Mouse (Mus musculus): Measurements from ENCODE around the gene Lpcat4. TPM values are rescaled to one million over a fixed set of nuclear protein-coding genes. Genes with fewer than 3 reads are reported as not detected.
A peak's percentile ranks its signal among the peaks of the same experiment; 100 is the strongest.

The Lpcat4 gene
- polyA plus RNA-seq, 1 experiment: 74.6 TPM

DNA sequence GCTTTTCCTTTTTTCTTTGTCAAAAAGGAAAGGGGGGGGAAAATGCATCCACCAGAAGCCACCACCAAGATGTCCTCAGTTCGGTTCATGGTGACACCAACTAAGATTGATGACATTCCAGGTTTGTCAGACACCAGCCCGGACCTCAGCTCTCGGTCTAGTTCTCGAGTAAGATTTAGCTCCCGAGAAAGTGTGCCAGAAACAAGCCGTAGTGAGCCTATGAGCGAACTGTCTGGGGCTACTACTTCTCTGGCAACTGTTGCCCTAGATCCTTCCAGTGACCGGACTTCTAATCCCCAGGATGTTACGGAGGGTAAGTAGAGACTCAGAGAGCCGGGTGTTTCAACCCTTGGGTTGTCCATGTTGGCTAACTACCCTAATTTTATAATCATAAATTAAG is 27.5 kb downstream of the Lpcat4 start:
- H3K27me3 ChIP-seq (ENCODE audit: control insufficient read depth, insufficient read depth, low read length): no peaks in the 10 kb centered on the region
- H3K27ac ChIP-seq (ENCODE audit: control insufficient read depth, insufficient read depth, low read depth, low read length): peak overlapping the region; percentile 97
- H3K36me3 ChIP-seq (ENCODE audit: control insufficient read depth, insufficient read depth, low read length): peaks cover 2% of the 10 kb centered on the region
- TF ChIP-seq CTCF (IDR thresholded peaks at IDR 0.05; ENCODE audit: control insufficient read depth, insufficient read depth, insufficient replicate concordance, low read depth, low read length): no peak
- TF ChIP-seq POLR2A (IDR thresholded peaks at IDR 0.05; ENCODE audit: control insufficient read depth, low read depth, low read length): no peak
- peaks cover 9% of the 10 kb centered on the region for H3K4me1 ChIP-seq (ENCODE audit: control insufficient read depth, insufficient read depth, low read length)
- peak overlapping the region; percentile 100 for H3K4me3 ChIP-seq (ENCODE audit: control insufficient read depth, low read depth, low read length)

DNA sequence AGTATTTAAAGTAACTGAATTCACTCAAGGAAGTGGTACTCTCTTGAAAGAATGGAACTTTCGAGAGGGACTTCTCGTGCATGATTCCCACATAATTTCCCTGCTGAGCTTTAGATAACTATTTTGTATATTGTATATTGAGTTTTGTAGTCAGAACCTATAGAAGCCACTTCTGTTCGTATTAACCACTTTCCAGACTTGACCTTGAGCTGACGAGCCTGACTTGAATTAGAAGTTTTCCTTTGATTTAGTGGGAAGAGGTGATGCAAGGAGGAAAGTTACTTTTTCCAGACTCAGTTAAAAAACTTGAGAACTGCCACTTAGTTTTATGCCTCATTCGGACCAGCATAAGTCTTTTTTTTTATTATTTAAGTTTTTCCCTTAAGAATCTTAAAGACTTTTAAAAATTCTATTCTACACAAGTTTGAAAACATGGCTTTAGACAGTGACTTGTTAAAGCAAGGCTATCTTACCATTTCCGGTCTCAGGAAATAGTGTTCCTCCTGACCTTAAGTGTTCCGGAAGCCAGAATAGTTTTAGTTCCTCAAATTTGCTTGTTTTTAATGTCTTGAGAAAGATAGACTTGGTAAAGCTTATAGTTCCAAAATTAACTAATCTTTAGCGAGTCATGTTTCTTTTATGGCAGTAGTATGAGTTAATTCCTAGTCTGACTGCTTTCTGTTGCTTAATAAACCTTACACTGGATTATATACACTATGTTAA is 28.4 kb downstream of the Lpcat4 start:
- H3K4me1 ChIP-seq (ENCODE audit: control insufficient read depth, insufficient read depth, low read length): peaks cover 9% of the 10 kb centered on the region

DNA sequence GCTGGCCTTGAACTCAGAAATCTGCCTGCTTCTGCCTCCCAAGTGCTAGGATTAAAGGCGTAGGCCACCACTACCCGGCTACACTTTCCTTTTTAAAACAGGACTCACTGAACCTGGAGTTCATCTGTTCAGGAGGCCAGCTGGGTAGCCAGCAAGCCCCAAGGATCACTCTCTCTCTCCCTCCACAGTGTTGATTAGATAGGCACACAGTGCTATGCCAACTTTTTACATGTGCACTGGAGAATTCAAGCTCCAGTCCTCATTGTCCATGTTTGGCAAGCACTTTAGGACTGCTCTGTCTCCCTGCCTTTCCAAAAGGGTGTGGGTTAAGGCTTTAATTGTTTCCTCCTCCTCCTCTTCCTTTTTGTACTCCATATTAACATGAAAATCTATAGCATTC is 30.7 kb downstream of the Lpcat4 start:
- peaks cover 9% of the 10 kb centered on the region for H3K4me1 ChIP-seq (ENCODE audit: control insufficient read depth, insufficient read depth, low read length)
- no peak for TF ChIP-seq CTCF (IDR thresholded peaks at IDR 0.05; ENCODE audit: control insufficient read depth, insufficient read depth, insufficient replicate concordance, low read depth, low read length)
- TF ChIP-seq POLR2A (IDR thresholded peaks at IDR 0.05; ENCODE audit: control insufficient read depth, low read depth, low read length): no peak
- no peaks in the 10 kb centered on the region for H3K27me3 ChIP-seq (ENCODE audit: control insufficient read depth, insufficient read depth, low read length)
- H3K36me3 ChIP-seq (ENCODE audit: control insufficient read depth, insufficient read depth, low read length): peaks cover 2% of the 10 kb centered on the region
- peak overlapping the region; percentile 20 for H3K4me3 ChIP-seq (ENCODE audit: control insufficient read depth, low read depth, low read length)
- H3K27ac ChIP-seq (ENCODE audit: control insufficient read depth, insufficient read depth, low read depth, low read length): no peak overlapping the region

More for the DNA sequence above, 28.4 kb downstream of the Lpcat4 start:
- Histone ChIP-seq H3K27ac (ENCODE audit: control insufficient read depth, insufficient read depth, low read depth, low read length) (no peak overlapping the region), H3K27me3 (ENCODE audit: control insufficient read depth, insufficient read depth, low read length) (no peaks in the 10 kb centered on the region), H3K36me3 (ENCODE audit: control insufficient read depth, insufficient read depth, low read length) (peaks cover 2% of the 10 kb centered on the region), H3K4me3 (ENCODE audit: control insufficient read depth, low read depth, low read length) (no peak overlapping the region; the same call in 1 of the 2 replicates)
- TF ChIP-seq POLR2A (IDR thresholded peaks at IDR 0.05; ENCODE audit: control insufficient read depth, low read depth, low read length): no peak
- TF ChIP-seq CTCF (IDR thresholded peaks at IDR 0.05; ENCODE audit: control insufficient read depth, insufficient read depth, insufficient replicate concordance, low read depth, low read length): no peak

GRCm38 (mm10) chr2:112272909-112273308 is 33.6 kb downstream of the Lpcat4 start:
- H3K27ac ChIP-seq (ENCODE audit: control insufficient read depth, insufficient read depth, low read depth, low read length): no peak overlapping the region
- no peaks in the 10 kb centered on the region for H3K27me3 ChIP-seq (ENCODE audit: control insufficient read depth, insufficient read depth, low read length)
- TF ChIP-seq CTCF (IDR thresholded peaks at IDR 0.05; ENCODE audit: control insufficient read depth, insufficient read depth, insufficient replicate concordance, low read depth, low read length) (no peak), POLR2A (IDR thresholded peaks at IDR 0.05; ENCODE audit: control insufficient read depth, low read depth, low read length) (no peak)
- no peak overlapping the region for H3K4me3 ChIP-seq (ENCODE audit: control insufficient read depth, low read depth, low read length)
- H3K4me1 ChIP-seq (ENCODE audit: control insufficient read depth, insufficient read depth, low read length): no peaks in the 10 kb centered on the region; the same call in 1 of the 2 replicates
- no peaks in the 10 kb centered on the region; the same call in 1 of the 2 replicates for H3K36me3 ChIP-seq (ENCODE audit: control insufficient read depth, insufficient read depth, low read length)

DNA sequence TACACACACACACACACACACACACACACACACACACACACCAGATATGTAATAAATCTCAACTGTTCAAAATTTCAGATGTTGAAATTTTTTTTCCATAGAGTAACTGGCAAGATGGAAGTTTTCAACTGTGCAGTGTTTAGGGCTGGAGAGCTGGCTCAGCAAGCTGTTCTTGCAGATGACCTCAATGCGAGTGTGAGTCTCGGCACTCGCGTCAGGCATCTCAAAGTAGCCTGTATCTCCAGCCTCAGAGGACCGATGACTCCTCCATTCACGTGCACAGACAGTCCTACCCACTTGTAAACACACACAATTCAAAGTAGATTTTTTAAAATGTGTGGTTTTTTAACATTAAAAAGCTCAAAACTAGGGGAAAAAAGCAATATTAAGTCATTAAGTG is 34.2 kb downstream of the Lpcat4 start:
- H3K27me3 ChIP-seq (ENCODE audit: control insufficient read depth, insufficient read depth, low read length): no peaks in the 10 kb centered on the region
- no peaks in the 10 kb centered on the region; the same call in 1 of the 2 replicates for H3K4me1 ChIP-seq (ENCODE audit: control insufficient read depth, insufficient read depth, low read length)
- no peaks in the 10 kb centered on the region; the same call in 1 of the 2 replicates for H3K36me3 ChIP-seq (ENCODE audit: control insufficient read depth, insufficient read depth, low read length)
- no peak overlapping the region for H3K4me3 ChIP-seq (ENCODE audit: control insufficient read depth, low read depth, low read length)
- TF ChIP-seq POLR2A (IDR thresholded peaks at IDR 0.05; ENCODE audit: control insufficient read depth, low read depth, low read length) (no peak), CTCF (IDR thresholded peaks at IDR 0.05; ENCODE audit: control insufficient read depth, insufficient read depth, insufficient replicate concordance, low read depth, low read length) (no peak)
- H3K27ac ChIP-seq (ENCODE audit: control insufficient read depth, insufficient read depth, low read depth, low read length): no peak overlapping the region

DNA sequence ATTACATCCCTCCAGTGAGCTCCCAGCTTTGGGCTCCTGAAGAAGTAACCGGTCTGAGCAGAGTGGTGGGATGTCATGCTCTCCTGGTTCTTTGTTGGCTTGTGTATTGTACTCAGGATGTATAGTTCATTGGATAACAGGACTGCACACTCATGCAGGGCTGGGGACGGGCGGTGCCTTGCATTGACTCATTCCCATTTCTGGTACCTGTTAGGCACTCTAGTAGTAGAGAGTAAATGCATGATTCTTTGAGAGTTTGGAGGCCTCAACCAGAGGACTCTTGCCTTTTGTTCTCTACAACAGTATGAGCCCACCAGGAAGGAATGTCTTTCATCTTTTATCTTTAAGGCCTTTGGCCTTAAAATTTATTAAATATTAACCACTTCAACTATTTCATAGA is 37.6 kb downstream of the Lpcat4 start:
- Histone ChIP-seq H3K27ac (ENCODE audit: control insufficient read depth, insufficient read depth, low read depth, low read length) (no peak overlapping the region), H3K27me3 (ENCODE audit: control insufficient read depth, insufficient read depth, low read length) (no peaks in the 10 kb centered on the region), H3K4me1 (ENCODE audit: control insufficient read depth, insufficient read depth, low read length) (no peaks in the 10 kb centered on the region; the same call in 1 of the 2 replicates), H3K4me3 (ENCODE audit: control insufficient read depth, low read depth, low read length) (no peak overlapping the region), H3K36me3 (ENCODE audit: control insufficient read depth, insufficient read depth, low read length) (no peaks in the 10 kb centered on the region; the same call in 1 of the 2 replicates)
- TF ChIP-seq CTCF (IDR thresholded peaks at IDR 0.05; ENCODE audit: control insufficient read depth, insufficient read depth, insufficient replicate concordance, low read depth, low read length) (no peak), POLR2A (IDR thresholded peaks at IDR 0.05; ENCODE audit: control insufficient read depth, low read depth, low read length) (no peak)

DNA sequence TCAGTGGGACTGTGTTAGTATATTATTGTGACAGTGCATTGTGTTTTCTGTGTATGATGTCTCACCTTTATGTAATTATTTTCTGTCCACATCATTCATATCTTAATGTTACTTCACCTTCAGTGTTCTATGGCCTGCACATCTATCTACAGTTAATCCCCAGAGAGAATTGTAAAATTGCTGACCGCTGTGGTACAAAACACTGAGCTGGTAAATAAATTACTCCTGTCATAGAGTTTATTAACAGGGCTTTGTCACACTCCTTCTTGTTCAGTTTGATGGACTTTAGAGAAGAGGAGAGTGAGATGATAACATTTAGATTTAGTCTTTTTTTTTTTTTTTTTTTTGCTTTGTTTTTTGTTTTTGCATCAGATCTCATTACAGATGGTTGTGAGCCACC is 43.6 kb downstream of the Lpcat4 start:
- TF ChIP-seq POLR2A (IDR thresholded peaks at IDR 0.05; ENCODE audit: control insufficient read depth, low read depth, low read length) (no peak), CTCF (IDR thresholded peaks at IDR 0.05; ENCODE audit: control insufficient read depth, insufficient read depth, insufficient replicate concordance, low read depth, low read length) (no peak)
- Histone ChIP-seq H3K4me3 (ENCODE audit: control insufficient read depth, low read depth, low read length) (no peak overlapping the region), H3K36me3 (ENCODE audit: control insufficient read depth, insufficient read depth, low read length) (no peaks in the 10 kb centered on the region), H3K27me3 (ENCODE audit: control insufficient read depth, insufficient read depth, low read length) (no peaks in the 10 kb centered on the region), H3K27ac (ENCODE audit: control insufficient read depth, insufficient read depth, low read depth, low read length) (no peak overlapping the region), H3K4me1 (ENCODE audit: control insufficient read depth, insufficient read depth, low read length) (peaks cover 2% of the 10 kb centered on the region)
